Mouse (Mus musculus) thymus, adult 2 months (tissue): Measurements from ENCODE around the gene Naa35. TPM values are rescaled to one million over a fixed set of nuclear protein-coding genes. Genes with fewer than 3 reads are reported as not detected.

Experiments used
- DNase-seq: peaks from one replicate; pipeline ENCODE4 v3.0.0; 2021
- H3K27ac ChIP-seq: fragments of 200-500 bp; 2 replicates; pipeline ENCODE4 v1.5.1; 2012; ENCODE audit warnings: low read length, control low read depth; ENCODE audit not compliant: control insufficient read depth, insufficient read depth
- H3K27me3 ChIP-seq: fragments of 200-500 bp; 2 replicates; pipeline ENCODE4 v1.6.1; 2012; ENCODE audit warnings: mild to moderate bottlenecking, low read length, moderate library complexity, mixed read lengths; ENCODE audit not compliant: control insufficient read depth, insufficient read depth
- H3K36me3 ChIP-seq: fragments of 200-500 bp; 2 replicates; pipeline ENCODE4 v1.6.1; 2012; ENCODE audit warnings: mild to moderate bottlenecking, low read length, moderate library complexity; ENCODE audit not compliant: control insufficient read depth, insufficient read depth
- H3K4me1 ChIP-seq: fragments of 200-500 bp; replicated peaks from 2 replicates; pipeline ENCODE4 v1.6.1; 2012; ENCODE audit warnings: low read length; ENCODE audit not compliant: control insufficient read depth, insufficient read depth
- H3K4me3 ChIP-seq: fragments of 200-500 bp; 2 replicates; pipeline ENCODE4 v1.5.1; 2012; ENCODE audit warnings: mild to moderate bottlenecking, low read length, control low read depth, moderate library complexity; ENCODE audit not compliant: control insufficient read depth, insufficient read depth
- CTCF ChIP-seq: fragments of 200-500 bp; IDR thresholded peaks from 2 replicates; pipeline ENCODE4 v1.5.1; 2012; ENCODE audit warnings: mild to moderate bottlenecking, control low read depth, low read length, moderate library complexity, borderline replicate concordance; ENCODE audit not compliant: control insufficient read depth, poor library complexity, insufficient read depth; ENCODE audit errors: extremely low read depth
- POLR2A ChIP-seq: fragments of 200-500 bp; IDR thresholded peaks from 2 replicates; pipeline ENCODE4 v1.6.1; 2012; ENCODE audit warnings: mild to moderate bottlenecking, low read length, control low read depth, moderate library complexity; ENCODE audit not compliant: control insufficient read depth, poor library complexity, insufficient read depth; ENCODE audit errors: extremely low read depth
- WGBS: fragments of 180-500 bp; shearing (Covaris S2); methylation state at CpG from one replicate; pipeline ENCODE4 v1.1.7; 2018; 5-methylcytosine and 5-hydroxymethylcytosine counted together
- polyA plus RNA-seq: library from polyadenylated mRNA; depleted of rRNA; stranded (reverse); fragments of >200 nt; gene quantifications from 2 replicates; pipeline ENCODE4 v1.2.3, GENCODE M21; 2012; rRNA removed

Gene Naa35
- polyA plus RNA-seq, 1 experiment = 54.3 TPM

DNA sequence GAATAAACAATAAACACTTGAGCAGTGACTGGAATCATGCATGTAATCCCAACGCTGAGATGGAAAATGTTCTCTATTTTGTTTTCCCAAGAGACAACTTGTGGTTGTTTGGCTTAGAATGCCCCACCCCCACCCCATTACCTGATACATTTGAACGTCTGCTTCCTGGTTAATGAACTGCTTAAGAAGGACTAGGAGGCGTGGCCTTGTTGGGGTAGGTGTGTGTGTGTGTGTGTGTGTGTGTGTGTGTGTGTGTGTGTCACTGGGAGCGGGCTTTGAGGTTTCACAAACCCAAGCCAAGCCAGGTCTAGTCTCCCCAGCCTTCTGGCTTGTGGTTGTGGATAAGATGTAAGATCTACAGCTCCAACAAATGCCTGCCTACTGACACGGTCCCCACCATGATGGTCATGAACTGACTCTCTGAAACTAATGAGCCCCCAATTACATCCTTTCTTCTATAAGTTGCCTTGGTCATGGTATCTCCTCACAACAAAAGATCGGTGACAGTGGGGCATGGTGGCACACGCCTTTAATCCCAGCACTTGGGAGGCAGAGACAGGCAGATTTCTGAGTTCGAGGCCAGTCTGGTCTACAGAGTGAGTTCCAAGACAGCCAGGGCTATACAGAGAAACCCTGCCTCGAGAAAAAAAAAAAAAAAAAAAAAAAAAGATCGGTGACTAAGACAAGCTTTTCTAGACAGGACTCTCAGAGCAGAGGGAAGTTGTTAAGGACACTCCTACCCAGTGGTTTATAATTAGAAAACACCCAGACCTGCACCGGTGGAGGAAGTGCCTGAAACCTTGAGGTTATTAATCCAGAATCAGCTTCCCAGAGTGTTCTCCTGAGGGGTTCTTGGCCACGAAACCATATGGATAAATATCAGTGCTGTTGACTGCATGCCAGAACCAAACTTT, 91.5 kb downstream of the Naa35 start:
- no peak for DNase-seq
- no peak for TF ChIP-seq CTCF
- no peak for TF ChIP-seq POLR2A
- H3K4me3 ChIP-seq = no peak overlapping the region
- H3K27me3 ChIP-seq = peaks cover 9% of the 10 kb centered on the region
- 44% methylated on average over 12 of the region's 12 CpGs for WGBS
- no peaks in the 10 kb centered on the region for H3K36me3 ChIP-seq
- peaks cover 15% of the 10 kb centered on the region for H3K4me1 ChIP-seq
- no peak overlapping the region for H3K27ac ChIP-seq

DNA sequence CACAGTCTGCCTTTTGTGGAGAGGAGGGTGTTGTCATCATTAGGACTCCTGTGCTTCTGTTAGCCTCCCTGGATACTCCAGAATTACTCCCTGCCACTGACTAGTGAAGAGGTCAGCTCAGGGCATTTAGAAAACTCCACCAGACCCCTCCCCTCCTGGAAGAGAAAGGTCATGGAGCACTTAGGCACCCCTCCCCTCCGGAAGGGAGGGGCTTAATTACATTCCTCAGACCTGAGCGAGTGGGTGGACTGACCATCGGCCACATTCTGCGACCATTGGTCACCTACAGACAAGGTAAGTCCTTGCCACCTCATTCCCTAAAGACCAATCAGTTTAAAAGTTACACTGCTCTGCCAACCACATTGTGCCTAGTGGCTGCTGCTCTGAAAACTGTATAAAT, 94.2 kb downstream of the Naa35 start:
- no peak overlapping the region for H3K4me3 ChIP-seq
- H3K36me3 ChIP-seq = no peaks in the 10 kb centered on the region
- 81% methylated on average over 4 of the region's 4 CpGs for WGBS
- peaks cover 9% of the 10 kb centered on the region for H3K4me1 ChIP-seq
- no peak overlapping the region for H3K27ac ChIP-seq
- DNase-seq = no peak
- TF ChIP-seq CTCF = no peak
- TF ChIP-seq POLR2A = no peak
- peaks cover 6% of the 10 kb centered on the region for H3K27me3 ChIP-seq

DNA sequence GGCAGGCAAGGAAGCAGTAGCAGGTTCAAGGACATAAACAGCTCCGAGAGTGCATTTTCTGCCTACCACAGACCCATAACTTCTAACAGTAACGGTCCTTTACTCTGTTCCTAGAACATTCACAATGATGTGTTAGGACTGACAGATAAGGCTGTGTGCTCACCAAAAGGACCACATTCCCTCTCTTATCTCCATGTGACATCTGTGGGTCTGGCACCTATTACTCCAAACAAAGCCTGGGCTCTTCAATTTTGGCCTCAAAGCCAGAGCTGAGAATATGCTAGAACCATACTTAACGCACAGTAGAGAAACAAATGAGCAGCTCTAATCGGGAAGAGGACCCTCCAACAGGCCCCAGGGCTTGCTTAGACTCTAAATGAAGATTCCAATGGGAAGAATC, 94.8 kb downstream of the Naa35 start:
- no peak overlapping the region for H3K4me3 ChIP-seq
- no peaks in the 10 kb centered on the region for H3K36me3 ChIP-seq
- H3K27me3 ChIP-seq = peaks cover 5% of the 10 kb centered on the region
- no peak overlapping the region for H3K27ac ChIP-seq
- TF ChIP-seq POLR2A (no peak), CTCF (no peak)
- no peak for DNase-seq
- peaks cover 6% of the 10 kb centered on the region for H3K4me1 ChIP-seq
- 68% methylated on average over 4 of the region's 4 CpGs for WGBS

DNA sequence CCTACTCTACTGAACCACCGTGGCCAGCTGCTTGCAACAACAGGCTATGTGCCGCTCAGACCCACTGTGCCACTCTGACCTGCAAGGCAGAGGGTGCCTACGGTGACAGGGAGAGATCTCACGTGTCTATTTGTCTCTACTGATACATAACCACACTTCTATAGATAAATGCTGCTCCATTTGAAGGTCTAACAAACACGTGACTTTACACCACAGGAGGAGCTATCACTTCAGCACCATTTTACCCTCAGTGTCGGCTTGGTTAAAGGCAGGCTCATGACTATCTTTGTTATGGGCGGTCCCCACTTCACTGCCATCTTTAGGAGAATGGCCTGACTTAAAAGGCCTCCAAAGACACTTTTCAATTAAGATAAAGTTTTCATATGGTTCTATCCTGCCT, 97.6 kb downstream of the Naa35 start:
- DNase-seq = no peak
- H3K4me1 ChIP-seq = no peaks in the 10 kb centered on the region
- no peaks in the 10 kb centered on the region for H3K36me3 ChIP-seq
- H3K27me3 ChIP-seq = no peaks in the 10 kb centered on the region
- no peak overlapping the region for H3K27ac ChIP-seq
- no peak overlapping the region for H3K4me3 ChIP-seq
- 36% methylated on average over 7 of the region's 7 CpGs for WGBS
- TF ChIP-seq POLR2A (no peak), CTCF (no peak)

DNA sequence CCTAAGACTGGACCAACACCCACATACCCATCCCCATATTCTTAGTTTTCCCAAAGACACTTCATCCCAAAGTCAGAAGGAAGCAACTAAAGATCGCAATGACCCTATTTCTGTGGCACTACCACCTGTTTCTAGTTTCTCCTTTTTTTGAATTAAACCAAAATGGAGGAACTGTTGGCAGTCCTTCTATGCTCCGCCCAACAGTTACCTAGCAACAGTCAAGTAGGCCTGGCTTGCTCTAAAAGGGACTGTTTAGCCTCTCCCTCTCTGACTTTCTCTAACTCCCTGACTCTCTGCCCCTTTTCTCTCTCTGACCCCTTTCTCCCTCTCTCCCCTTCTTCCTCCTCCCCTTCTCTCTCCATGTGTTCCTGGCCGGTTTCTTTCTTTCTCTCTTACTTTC, 100.2 kb downstream of the Naa35 start:
- Histone ChIP-seq H3K36me3 (no peaks in the 10 kb centered on the region), H3K27ac (no peak overlapping the region), H3K4me3 (no peak overlapping the region), H3K27me3 (no peaks in the 10 kb centered on the region), H3K4me1 (no peaks in the 10 kb centered on the region)
- TF ChIP-seq CTCF (no peak), POLR2A (no peak)
- WGBS = 80% methylated on average over 3 of the region's 3 CpGs
- DNase-seq = no peak

Other genes starting within 250 kb of the Naa35 start
- 9.9 and 13.5 TPM in 2 replicates for gene Agtpbp1, start within 50 bp of the Naa35 start, polyA plus RNA-seq
- gene Golm1, start 90.6 kb downstream of the Naa35 start, polyA plus RNA-seq = 3.2 and 4.4 TPM in 2 replicates
- gene 4921517D22Rik, start 108.8 kb downstream of the Naa35 start, polyA plus RNA-seq = not detected in 2 replicates
- 0.03 and 0.08 TPM in 2 replicates for gene Spata31d1a, start 125.1 kb downstream of the Naa35 start, polyA plus RNA-seq
- 0.69 and 1.00 TPM in 2 replicates for gene Spata31d1b, start 127.0 kb downstream of the Naa35 start, polyA plus RNA-seq
- gene Spata31d1d, start 146.5 kb downstream of the Naa35 start, polyA plus RNA-seq = 0.05 TPM in 1 of 2 replicates, not detected in the other
- 0.05 and 0.07 TPM in 2 replicates for gene 1700014D04Rik, start 161.5 kb downstream of the Naa35 start, polyA plus RNA-seq
- 56.7 and 80.3 TPM in 2 replicates for gene Isca1, start 184.6 kb downstream of the Naa35 start, polyA plus RNA-seq
- not detected in 2 replicates for gene Gm49354, start 197.0 kb downstream of the Naa35 start, polyA plus RNA-seq
- 43.6 and 47.4 TPM in 2 replicates for gene Tut7, start 237.9 kb downstream of the Naa35 start, polyA plus RNA-seq